Mouse (Mus musculus) cerebellum, adult 9-11 months (tissue): ENCODE data around the gene Lgals3bp.

Source experiments
- DNase-seq: peaks from one replicate; pipeline ENCODE4 v3.0.0; 2022

The Lgals3bp gene

DNA sequence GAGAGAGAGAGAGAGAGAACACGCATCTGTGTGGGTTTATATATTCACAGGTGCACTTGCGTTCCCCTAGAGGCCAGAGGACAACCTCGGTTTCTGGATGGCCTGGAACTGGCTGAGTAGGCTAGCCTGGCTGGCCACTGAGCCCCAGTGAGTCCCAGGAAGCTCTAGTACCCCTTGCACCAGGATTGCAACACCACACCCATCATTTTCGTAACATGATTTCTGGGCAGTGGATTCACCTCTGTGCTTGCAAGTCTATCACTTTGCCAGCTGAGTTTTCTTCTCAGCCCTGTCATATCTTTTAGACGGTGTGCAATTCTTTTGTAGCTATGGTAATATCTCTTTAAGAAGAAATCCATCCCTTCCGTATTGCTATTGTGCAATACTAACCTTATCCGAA lies 18.4 kb upstream of the Lgals3bp start:
- DNase-seq: no peak

DNA sequence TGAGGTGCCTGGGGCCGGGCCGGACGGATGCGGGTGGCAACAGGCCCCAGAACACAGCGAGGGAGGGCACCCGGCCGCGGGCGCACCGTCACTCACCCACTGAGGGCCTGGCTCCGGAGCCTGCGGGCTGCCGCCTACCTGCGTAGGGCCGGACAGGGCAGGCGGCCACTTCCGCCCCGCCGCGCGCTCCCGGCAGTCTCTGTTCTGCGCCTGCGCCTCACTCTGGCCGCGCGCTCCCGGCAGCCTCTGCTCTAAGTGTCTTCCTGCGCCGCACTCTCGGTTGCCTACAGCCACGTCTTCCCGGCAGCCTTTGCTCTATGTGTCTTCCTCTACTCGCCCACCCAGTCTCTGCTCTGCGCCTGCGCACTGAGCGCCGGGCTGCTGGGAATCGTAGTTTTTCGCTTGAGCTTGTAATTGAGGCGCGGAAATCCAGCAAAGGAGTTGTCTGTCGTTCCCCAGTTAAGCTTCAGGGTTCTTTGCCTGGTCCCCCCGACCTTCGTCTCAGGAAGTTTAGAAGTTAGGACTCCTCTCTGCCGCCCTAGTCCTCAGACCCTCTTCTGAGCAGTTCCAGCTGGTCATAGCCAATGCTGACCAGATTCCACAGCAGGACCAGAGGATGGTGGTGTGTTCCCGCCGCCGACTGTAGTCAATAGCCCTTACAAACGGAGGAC lies 17.1 kb upstream of the Lgals3bp start, which contains the start of gene Cant1:
Cant1 (minus strand) TSS at position 253 of the 671 bp plus-strand sequence.
- DNase-seq: peak; percentile 99

DNA sequence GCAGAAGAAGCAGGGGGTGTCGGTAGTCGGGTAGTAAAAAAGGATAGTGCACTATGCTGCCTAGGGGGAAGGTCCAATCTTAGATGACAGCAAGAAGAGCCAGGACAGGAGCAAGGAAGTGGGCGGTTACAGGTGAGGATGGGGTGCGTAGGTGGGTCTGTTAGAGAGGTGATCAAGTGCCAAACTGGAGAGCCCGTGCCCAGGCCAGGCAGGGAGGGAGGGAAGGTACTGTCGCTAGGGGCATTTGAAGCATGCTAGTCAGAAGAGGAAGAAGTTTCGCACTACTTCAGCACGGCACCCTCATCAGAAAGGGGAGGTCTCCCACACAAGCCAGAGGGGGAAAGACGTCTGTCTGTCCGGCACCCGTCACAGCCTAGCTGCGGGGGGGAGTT lies 16.5 kb upstream of the Lgals3bp start:
- DNase-seq: no peak

DNA sequence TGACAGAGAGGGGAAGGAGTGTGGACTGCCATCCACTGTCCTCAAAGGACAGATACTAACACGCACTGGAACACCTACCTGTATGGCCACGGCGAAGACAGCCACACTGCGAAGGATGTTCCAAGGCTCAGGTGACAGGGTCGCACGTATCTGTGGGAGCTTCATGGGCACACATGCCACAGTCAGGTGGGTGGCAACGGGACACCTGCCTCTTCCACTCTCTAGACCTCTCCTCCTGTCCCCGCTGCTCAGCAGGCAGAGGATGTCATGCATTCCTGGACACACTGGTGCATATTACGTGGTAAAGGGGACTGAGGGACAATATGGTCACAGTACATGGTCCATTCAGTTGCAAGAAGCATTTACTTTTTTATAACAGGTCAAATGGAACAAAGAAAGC lies 15.6 kb upstream of the Lgals3bp start:
- no peak for DNase-seq

DNA sequence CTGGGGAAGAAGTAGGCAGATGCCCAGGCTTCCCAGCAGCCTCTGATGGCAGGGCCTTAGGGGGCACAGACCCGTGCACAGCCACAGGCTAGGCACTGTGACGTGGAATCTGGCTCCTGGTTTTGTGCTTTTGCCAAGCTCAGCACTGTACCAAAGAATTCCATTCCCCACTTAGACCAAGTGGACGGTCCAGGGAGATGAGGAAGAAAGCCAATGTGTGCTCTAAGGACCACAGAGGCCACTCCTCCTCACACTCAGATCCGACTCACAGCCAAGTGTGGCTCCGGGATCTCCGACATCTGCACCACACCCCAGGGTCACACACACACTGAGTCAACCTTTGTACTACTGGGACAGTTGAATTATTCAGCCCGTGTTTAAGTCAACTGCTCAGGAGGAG lies 14.2 kb upstream of the Lgals3bp start:
- DNase-seq: no peak

DNA sequence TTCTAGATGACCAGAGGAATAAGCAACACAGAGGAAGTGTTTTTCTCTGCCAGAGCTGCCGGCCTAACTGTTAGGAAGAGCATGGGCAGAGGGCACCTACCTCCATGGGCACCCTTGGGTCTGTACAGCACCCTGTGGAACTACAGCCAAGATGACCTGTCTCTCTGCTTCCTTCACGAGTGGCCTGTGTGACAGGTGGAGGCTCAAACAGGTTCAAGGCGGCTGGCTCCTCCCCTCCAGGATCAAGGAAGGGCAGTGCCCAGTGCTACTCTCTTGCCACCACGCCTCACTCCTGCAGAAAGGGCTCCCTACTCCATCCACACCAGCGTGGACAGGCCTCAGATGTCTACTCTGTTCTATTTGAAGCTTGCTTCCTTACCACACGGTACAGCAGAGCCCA lies 13.7 kb upstream of the Lgals3bp start:
- no peak for DNase-seq

DNA sequence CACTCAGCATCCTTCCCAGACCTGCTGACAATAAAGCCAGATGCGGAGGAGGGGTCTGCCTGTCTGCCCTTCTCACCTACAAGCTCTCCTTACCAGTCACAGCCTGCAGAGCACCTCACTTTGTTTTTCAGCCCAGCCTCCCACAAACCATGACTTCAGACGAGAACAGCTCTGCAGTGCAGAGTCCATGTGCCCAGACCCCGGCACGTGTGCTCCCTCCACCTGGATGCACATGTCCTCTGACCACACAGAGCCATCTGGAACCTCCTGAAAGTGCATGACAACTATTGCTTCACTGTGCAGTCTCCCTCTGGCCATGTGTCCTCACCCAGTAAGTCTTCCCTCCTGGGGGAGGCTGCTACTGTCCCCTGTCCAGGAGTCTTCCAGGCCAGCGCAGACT lies 12.4 kb upstream of the Lgals3bp start:
- DNase-seq: no peak

DNA sequence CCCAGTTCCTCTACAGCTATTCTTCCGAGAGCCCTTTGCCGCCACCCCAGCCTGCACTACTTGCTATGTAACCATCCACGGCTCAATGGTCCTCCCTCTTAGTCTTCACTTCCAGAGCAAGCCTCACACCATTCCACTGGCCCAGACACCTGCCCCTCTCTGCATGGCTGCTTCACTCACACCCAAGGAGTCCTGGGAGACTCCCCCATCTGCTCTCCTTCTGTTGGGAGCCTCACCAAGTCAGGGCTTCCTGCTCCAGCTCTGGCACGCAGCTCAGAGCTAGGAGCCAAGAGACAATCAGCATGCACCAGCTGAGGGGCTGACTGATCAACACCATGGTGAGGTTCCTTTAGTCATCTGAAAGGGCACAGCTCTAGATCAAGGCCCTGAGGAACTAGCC lies 11.2 kb upstream of the Lgals3bp start:
- DNase-seq: peak; percentile 77

DNA sequence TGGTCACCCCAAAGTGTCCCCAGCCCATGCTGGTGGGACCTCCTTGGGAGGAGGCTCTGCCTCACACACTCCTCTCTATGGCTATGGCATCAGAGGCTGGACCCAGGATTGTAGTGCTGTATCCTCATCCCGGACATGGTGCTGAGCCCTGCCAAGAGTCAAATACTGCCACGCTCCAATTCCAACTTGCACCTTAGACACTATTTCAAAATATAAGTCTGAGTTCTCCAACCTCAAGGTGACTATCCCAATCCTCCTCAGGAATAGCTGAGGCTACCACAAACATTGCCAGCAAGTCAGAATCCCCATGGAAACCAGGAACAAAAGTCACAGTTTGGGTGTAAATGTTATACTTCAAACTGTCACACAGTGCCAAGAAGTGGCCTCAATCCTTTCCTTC lies 10.7 kb upstream of the Lgals3bp start:
- DNase-seq: no peak

DNA sequence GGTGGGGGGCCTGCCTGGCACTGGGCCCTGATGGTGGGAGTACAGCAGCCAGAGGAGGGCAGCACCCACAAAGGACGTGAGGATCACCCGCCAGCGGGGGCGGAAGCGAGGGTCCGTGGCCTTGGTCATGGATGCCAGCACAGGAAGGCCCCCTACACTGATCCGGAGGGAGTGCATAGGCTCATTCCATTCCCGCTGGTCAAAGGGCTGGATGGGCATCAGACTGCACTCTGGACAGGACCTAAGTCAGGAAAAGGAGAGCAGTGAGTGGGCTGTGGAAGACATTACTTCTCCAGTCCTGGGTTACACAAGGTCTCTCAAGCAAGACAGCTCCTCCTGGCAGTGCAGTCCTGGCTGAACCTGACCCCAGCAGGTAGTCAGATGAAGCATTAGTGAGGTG lies 9.4 kb upstream of the Lgals3bp start:
- no peak for DNase-seq

DNA sequence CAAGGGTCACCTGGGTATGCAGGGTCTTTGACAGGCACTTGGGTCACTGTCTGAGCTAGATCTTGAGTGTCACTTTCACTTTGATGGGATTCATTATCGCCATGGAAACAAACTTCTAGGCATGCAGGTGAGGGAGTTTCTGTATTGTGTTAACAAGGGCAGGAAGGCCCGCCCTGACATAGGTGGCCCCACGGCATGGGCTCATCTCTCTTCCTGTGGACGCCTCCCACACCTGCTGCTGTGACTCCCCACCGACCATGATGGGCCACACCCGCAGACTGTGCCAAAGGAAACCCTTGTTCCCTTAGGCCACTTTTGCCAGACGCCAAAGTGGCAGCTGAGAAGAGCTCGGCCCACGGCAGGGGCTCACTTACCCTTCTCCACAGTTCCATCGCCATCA lies 8.6 kb upstream of the Lgals3bp start:
- no peak for DNase-seq

DNA sequence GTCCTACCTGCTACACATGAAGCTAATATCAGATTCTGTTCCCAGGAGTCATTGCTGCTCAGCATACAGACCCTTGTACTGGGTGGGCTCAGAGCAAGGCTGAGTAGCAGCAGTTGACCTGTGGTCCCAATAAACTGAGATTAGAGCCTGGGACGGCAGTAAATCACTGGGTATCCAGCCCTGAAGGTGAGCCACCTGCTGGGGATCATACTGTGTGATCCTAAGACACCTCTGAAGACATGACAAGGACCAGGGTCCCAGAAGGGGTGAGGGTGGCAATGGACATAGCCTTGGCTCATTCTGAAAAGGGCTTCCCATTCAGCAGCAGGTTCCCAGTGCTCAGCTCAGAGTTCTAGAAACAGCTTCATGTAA lies 8.2 kb upstream of the Lgals3bp start:
- no peak for DNase-seq

DNA sequence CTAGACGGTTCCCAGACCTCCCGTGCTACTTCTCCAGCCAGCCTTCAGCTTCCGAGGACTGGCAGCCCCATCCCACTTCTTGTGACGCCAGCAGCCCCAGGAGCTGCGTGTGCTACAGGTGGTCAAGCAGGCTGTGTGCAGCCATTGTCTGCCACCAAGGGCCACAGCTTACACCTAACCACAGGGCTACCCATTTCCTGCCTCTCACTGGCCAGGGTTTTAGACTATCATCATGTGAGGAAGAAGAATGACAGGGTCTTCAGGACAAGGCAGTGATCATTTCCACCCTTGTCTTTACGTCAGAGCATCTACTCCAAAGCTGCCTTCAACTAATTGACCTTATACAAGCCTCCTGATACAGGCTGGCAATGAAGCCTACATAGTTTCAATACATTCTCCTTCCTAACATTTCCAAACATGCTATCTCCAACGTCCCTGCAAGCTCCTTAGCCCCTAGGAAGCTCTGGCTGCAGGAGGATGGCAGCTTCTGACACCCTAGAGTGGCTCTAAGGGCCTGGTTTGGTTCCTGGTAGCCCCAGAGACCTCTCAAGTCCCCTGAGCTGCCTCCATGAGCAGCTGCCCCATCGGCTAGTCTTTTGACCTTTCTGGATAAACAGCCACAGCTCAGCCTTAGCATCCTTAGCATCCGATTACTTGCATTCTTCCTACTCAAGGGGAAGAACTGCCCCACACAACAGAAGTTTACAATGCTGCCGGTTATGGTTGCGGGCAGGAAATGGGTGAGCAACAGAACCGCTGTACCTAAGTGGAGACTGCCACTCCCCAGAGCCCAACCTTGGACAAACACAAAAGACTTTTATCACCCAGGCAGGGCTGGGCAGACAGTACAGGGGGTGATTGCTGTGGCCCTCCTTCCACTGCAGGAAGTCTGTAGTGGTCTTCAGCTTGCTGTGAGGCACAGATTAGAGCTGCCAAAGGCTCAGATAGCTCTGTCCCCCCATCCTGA lies 7.5 kb upstream of the Lgals3bp start:
- DNase-seq: peak; percentile 10

DNA sequence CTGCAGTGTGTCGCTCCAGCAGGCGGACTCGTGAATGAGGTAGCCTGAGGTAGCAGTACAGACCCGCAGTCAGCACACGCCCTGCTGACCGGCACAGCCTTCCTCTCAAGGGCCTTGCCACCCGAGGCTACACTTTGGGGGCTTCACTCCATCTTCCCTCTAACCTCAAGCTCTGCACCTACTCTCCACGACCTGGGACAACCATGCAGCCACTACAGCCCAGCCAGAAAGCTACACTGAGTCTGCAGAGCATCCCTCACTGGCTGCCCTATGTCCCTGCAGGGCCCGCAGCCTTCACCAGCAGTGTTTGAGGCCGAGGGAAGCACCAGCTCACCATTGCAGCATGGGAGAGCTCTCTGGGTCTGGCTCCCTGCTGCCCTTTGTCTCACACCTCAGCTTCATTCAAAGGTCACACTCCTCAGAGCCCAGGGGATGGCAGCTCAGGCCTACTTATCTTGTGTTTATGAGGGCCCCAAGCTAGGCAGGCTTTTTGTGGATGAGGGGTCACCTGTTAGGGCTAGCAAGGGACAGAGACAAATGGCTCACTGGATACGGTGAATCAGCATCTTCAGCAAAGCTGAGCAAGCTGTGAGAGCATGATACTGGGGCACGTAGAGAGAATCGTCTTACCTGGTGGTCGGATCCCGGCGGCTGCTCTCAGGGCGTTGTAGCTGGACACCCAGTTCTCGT lies 6.3 kb upstream of the Lgals3bp start:
- DNase-seq: no peak

DNA sequence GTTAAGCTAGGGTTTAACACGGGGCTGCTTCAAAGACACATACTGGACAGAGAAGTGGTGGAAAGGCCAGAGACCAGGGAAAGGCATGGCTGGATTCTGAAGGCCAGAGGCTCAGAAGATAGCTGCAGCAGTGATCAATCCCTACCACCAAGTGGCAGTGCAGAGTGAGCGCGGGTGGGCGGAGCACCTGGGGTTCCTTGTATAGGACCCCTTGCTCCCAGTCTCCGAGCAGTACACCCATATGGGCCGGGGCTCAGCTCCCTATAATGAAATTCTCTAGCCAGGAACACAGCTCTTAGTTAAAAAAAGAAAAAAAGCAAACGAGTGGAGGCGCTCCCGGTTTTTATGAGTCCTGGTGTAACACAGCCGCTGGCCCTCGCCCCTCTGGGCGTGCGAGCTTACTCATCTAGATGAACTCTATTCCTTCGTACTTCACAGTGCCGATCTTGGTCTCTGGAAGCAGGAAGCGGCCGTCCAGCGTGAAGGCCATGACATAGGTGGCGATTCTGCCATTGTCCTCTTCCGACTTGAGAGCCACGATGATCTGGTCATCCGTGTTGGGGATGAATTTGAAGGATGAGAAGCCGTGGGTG lies 5.5 kb upstream of the Lgals3bp start:
- DNase-seq: peak; percentile 38

DNA sequence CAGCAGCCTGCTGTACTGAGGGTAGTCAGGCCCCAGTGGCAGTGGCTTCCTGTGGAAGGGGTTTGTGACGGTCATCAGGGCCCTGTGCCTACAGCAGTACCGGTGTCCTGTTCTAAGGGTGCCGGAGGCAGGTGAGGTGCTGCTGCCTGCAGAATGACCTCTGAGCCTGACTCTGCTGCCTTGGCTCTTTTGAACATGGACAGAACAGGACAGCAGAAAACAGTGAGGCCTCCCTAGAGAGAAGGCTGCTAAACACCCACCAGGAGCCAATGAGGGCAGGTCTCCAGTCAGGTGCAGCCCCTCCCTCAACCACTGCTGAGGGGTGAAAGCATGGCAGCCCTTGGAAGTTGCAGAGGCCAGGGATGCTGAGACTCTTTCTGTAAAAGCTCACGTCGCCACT lies 4.6 kb upstream of the Lgals3bp start:
- DNase-seq: peak; percentile 17

DNA sequence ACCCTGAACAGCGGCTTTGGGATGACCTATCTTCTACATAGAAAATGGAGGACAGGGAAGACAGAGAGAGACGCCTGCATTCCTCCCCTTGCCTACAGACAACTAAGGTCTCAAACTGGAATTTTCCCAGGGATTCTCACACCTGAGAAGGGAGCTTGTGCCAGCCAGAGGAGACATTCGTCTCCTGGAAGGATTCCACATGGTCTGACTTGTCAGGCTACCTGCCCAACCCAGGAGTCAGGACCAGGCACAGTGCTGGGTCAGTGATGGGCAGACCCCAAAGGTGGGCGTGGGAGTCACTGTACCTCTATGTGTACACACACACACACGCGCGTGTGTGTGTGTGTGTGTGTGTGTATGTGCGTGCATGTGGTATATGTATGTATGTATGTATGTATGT lies 3.4 kb upstream of the Lgals3bp start:
- peak; percentile 26 for DNase-seq

DNA sequence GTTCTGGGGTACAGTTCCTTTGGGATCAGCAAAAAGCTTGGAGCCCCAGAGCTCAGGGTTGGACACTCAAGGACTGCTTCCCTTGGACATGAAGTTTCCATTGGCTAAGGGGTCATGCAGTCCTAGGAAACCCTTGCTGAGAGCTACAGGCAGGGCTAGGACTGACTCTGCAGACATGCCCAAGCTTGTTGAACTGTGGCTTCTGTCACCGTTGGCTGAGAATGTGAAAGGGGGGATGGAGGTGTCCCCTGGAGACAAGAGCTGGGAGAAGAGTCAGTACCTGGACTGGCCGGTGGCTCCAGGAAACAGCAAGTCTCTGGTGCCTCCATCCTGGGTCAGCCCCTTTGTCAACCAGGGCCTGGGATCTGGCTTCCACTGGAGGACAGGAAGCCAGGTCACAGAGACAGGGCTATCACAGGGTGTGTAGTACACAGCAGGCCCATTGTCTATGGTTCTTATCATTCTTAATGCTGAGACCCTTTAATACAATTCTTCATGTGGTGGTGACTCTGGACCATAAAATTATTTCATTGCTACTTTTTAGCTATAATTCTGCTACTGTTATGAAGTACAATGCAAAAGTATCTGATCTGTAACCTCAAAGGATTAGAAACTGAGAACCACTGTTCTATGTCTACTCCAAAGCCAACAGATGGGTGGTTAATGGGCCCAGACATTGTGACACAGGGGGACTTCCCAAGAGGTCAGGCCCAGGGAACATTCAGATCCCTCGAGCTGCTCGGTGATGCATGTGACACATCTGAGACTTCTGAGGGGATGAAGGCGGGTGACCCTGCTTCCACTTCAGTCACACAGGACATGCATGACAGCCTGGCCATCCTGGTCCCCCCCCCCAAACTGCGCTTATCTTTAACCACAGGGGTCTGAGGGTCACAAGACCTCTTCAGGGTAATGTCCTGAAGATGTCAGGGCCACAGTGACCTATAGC lies 2.3 kb upstream of the Lgals3bp start:
- DNase-seq: peak; percentile 21

DNA sequence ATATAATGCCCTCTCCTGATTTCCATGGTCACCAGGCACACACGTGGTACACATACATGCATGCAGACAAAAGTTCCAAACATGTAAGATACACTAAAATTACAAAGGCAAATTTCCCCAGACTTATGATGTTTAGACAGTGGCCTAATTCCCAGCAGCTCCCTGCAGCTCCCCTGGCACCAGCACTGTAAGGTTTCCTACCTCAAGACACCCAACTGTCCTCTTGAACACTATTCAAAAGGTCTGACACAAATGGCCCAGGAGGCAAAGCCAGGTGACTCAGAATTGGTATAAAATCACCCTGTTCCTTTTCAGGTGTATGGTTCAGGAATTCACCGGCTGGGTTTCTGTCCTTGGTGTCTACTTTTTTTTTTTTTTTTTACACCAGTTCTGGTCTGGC lies 1.3 kb upstream of the Lgals3bp start:
- DNase-seq: peak; percentile 41

DNA sequence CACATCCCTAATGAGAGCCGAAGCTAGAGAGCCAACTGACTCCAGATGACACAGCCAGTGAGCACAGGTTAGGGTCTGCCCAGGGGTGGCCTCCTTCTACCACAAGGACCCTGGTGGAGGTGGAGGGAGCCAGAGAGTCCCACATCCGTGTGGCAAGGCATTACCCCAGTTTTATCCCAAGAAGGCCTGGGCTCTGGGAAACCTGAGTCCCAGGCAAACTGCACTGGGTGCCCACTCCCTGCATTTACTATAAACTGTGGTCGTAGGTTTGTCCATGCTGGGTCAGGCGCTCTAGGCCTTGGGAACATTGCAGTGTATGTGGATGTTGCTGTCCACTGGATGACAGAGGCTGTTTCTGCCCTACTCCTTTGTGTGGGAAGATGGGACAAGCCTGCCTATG lies 697 bp downstream of the Lgals3bp start:
- DNase-seq: peak; percentile 43

DNA sequence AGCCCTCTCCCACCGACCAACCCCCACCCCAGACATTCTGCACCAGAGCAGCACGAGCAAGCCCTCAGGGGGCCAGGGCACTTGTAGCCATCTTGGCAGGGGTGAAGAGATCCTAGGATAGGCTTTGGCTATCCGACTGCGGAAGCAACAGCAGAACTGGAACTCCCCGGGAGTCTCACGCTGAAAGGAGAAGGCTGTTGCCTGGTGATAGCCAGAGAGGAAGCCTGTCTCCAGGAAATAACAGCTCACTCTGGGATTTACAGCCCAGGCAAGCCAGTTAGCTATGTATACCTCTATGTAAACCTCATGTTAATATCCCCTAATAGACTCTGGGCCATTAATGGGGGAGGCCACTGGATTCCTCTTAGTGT lies 1.3 kb downstream of the Lgals3bp start:
- peak; percentile 39 for DNase-seq

DNA sequence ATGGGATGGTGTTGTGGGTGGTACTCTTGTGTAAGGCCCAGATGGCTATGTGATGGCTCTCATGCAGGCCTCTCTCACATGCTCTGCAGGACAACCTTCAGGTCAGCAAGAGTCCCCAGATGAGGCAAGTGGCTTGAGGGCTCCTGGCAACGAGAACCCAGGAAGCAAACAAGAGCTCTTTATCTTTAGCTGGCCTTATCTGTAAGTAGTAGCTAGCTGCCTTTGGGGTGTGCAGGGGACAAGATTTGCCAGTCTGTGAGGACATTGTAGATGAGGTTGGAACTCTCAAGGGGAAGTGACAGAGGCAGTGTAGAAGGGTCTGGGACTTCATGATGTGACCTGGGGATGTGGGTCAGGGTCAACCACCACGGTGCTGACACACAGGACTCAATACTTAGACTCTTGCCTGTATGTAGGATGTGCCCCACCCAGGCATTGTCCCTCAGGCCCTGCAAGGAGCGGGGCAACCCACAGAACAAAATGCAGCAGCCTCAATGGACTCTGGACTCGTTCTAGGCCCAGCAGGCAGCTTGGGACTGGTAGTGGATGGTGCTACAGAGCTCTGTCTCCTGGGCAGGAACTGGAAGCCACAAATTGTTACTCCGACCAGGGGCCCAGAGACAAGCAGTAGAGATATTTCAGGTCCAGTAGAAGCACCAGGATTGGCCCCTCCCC lies 1.9 kb downstream of the Lgals3bp start:
- DNase-seq: no peak
